Mouse (Mus musculus): ENCODE measurements around the gene Pcsk5. TPM values are rescaled to one million over a fixed set of nuclear protein-coding genes. Genes with fewer than 3 reads are reported as not detected.

Gene Pcsk5
- polyA plus RNA-seq, 1 experiment: 32.8 TPM

- no peak for TF ChIP-seq POLR2A (IDR thresholded peaks at IDR 0.05; ENCODE audit: low read depth, low read length)
- no peak for TF ChIP-seq CTCF (IDR thresholded peaks at IDR 0.05; ENCODE audit: extremely low read depth, insufficient read length, insufficient replicate concordance, low read depth, low read length)
- Histone ChIP-seq H3K4me3 (ENCODE audit: low read depth, low read length) (no peak overlapping the region), H3K27ac (ENCODE audit: insufficient read depth, low read depth, low read length) (no peak overlapping the region), H3K27me3 (ENCODE audit: control insufficient read depth, insufficient read depth, low read length) (no peaks in the 10 kb centered on the region), H3K36me3 (ENCODE audit: control insufficient read depth, insufficient read depth, low read length) (peaks cover 46% of the 10 kb centered on the region), H3K4me1 (ENCODE audit: control insufficient read depth, insufficient read depth, insufficient read length, low read length) (peaks cover 2% of the 10 kb centered on the region; the same call in 1 of the 2 replicates)
- WGBS: 70% methylated on average over 8 of the region's 8 CpGs
These were observed 246.1 kb downstream of the Pcsk5 start for GRCm38 (mm10) chr19:17591335-17591734.

- 95% methylated on average over 1 of the region's 1 CpGs for WGBS
- Histone ChIP-seq H3K4me1 (ENCODE audit: control insufficient read depth, insufficient read depth, insufficient read length, low read length) (peaks cover 2% of the 10 kb centered on the region; the same call in 1 of the 2 replicates), H3K36me3 (ENCODE audit: control insufficient read depth, insufficient read depth, low read length) (peaks cover 47% of the 10 kb centered on the region), H3K27me3 (ENCODE audit: control insufficient read depth, insufficient read depth, low read length) (no peaks in the 10 kb centered on the region), H3K27ac (ENCODE audit: insufficient read depth, low read depth, low read length) (no peak overlapping the region), H3K4me3 (ENCODE audit: low read depth, low read length) (no peak overlapping the region)
- TF ChIP-seq CTCF (IDR thresholded peaks at IDR 0.05; ENCODE audit: extremely low read depth, insufficient read length, insufficient replicate concordance, low read depth, low read length) (no peak), POLR2A (IDR thresholded peaks at IDR 0.05; ENCODE audit: low read depth, low read length) (no peak)
These were observed 247.1 kb downstream of the Pcsk5 start for GRCm38 (mm10) chr19:17590314-17590713.

GRCm38 (mm10) chr19:17577412-17577811, 260.0 kb downstream of the Pcsk5 start:
- no peak overlapping the region for H3K27ac ChIP-seq (ENCODE audit: insufficient read depth, low read depth, low read length)
- WGBS: 89% methylated on average over 4 of the region's 4 CpGs
- no peak overlapping the region for H3K4me3 ChIP-seq (ENCODE audit: low read depth, low read length)
- H3K36me3 ChIP-seq (ENCODE audit: control insufficient read depth, insufficient read depth, low read length): peaks cover 32% of the 10 kb centered on the region
- TF ChIP-seq POLR2A (IDR thresholded peaks at IDR 0.05; ENCODE audit: low read depth, low read length) (no peak), CTCF (IDR thresholded peaks at IDR 0.05; ENCODE audit: extremely low read depth, insufficient read length, insufficient replicate concordance, low read depth, low read length) (no peak)
- no peaks in the 10 kb centered on the region for H3K27me3 ChIP-seq (ENCODE audit: control insufficient read depth, insufficient read depth, low read length)
- H3K4me1 ChIP-seq (ENCODE audit: control insufficient read depth, insufficient read depth, insufficient read length, low read length): no peaks in the 10 kb centered on the region

GRCm38 (mm10) chr19:17574564-17574963, 262.9 kb downstream of the Pcsk5 start:
- TF ChIP-seq POLR2A (IDR thresholded peaks at IDR 0.05; ENCODE audit: low read depth, low read length) (no peak), CTCF (IDR thresholded peaks at IDR 0.05; ENCODE audit: extremely low read depth, insufficient read length, insufficient replicate concordance, low read depth, low read length) (no peak)
- WGBS: 96% methylated on average over 5 of the region's 5 CpGs
- H3K27me3 ChIP-seq (ENCODE audit: control insufficient read depth, insufficient read depth, low read length): no peaks in the 10 kb centered on the region
- no peak overlapping the region for H3K27ac ChIP-seq (ENCODE audit: insufficient read depth, low read depth, low read length)
- no peaks in the 10 kb centered on the region for H3K4me1 ChIP-seq (ENCODE audit: control insufficient read depth, insufficient read depth, insufficient read length, low read length)
- no peak overlapping the region for H3K4me3 ChIP-seq (ENCODE audit: low read depth, low read length)
- H3K36me3 ChIP-seq (ENCODE audit: control insufficient read depth, insufficient read depth, low read length): peaks cover 39% of the 10 kb centered on the region

- peaks cover 51% of the 10 kb centered on the region for H3K36me3 ChIP-seq (ENCODE audit: control insufficient read depth, insufficient read depth, low read length)
- H3K27ac ChIP-seq (ENCODE audit: insufficient read depth, low read depth, low read length): no peak overlapping the region
- 94% methylated on average over 8 of the region's 8 CpGs for WGBS
- H3K27me3 ChIP-seq (ENCODE audit: control insufficient read depth, insufficient read depth, low read length): no peaks in the 10 kb centered on the region
- TF ChIP-seq POLR2A (IDR thresholded peaks at IDR 0.05; ENCODE audit: low read depth, low read length) (no peak), CTCF (IDR thresholded peaks at IDR 0.05; ENCODE audit: extremely low read depth, insufficient read length, insufficient replicate concordance, low read depth, low read length) (no peak)
- no peaks in the 10 kb centered on the region for H3K4me1 ChIP-seq (ENCODE audit: control insufficient read depth, insufficient read depth, insufficient read length, low read length)
- H3K4me3 ChIP-seq (ENCODE audit: low read depth, low read length): no peak overlapping the region
These were observed 265.1 kb downstream of the Pcsk5 start for GRCm38 (mm10) chr19:17572315-17572714.

GRCm38 (mm10) chr19:17570936-17571335, 266.5 kb downstream of the Pcsk5 start:
- TF ChIP-seq CTCF (IDR thresholded peaks at IDR 0.05; ENCODE audit: extremely low read depth, insufficient read length, insufficient replicate concordance, low read depth, low read length) (no peak), POLR2A (IDR thresholded peaks at IDR 0.05; ENCODE audit: low read depth, low read length) (no peak)
- H3K4me3 ChIP-seq (ENCODE audit: low read depth, low read length): no peak overlapping the region
- H3K4me1 ChIP-seq (ENCODE audit: control insufficient read depth, insufficient read depth, insufficient read length, low read length): no peaks in the 10 kb centered on the region
- H3K27ac ChIP-seq (ENCODE audit: insufficient read depth, low read depth, low read length): no peak overlapping the region
- peaks cover 55% of the 10 kb centered on the region for H3K36me3 ChIP-seq (ENCODE audit: control insufficient read depth, insufficient read depth, low read length)
- 84% methylated on average over 2 of the region's 2 CpGs for WGBS
- H3K27me3 ChIP-seq (ENCODE audit: control insufficient read depth, insufficient read depth, low read length): no peaks in the 10 kb centered on the region

GRCm38 (mm10) chr19:17567264-17567663, 270.2 kb downstream of the Pcsk5 start:
- no peak overlapping the region for H3K27ac ChIP-seq (ENCODE audit: insufficient read depth, low read depth, low read length)
- H3K4me3 ChIP-seq (ENCODE audit: low read depth, low read length): no peak overlapping the region
- H3K4me1 ChIP-seq (ENCODE audit: control insufficient read depth, insufficient read depth, insufficient read length, low read length): no peaks in the 10 kb centered on the region
- no peak for TF ChIP-seq CTCF (IDR thresholded peaks at IDR 0.05; ENCODE audit: extremely low read depth, insufficient read length, insufficient replicate concordance, low read depth, low read length)
- no peak for TF ChIP-seq POLR2A (IDR thresholded peaks at IDR 0.05; ENCODE audit: low read depth, low read length)
- H3K36me3 ChIP-seq (ENCODE audit: control insufficient read depth, insufficient read depth, low read length): peaks cover 58% of the 10 kb centered on the region
- 45% methylated on average over 3 of the region's 3 CpGs for WGBS
- no peaks in the 10 kb centered on the region for H3K27me3 ChIP-seq (ENCODE audit: control insufficient read depth, insufficient read depth, low read length)
